Comparison of ENCODE assay signal across 20 mouse cellular contexts in genomic region chr5:22116922-22117321, GRCm38 (mm10).
DNase-seq lines count a peak whose midpoint lies in the region; ATAC-seq lines count a peak whose summit lies in the region.
"Had no signal": no experiment of that assay in that cellular context is flagged by ENCODE, and none has a peak within 500 bp of the region (broad histone marks: within the 10 kb centered on the region; RNA-seq: fewer than 3 reads in every experiment).

No protein-coding gene starts in this region.

- WGBS in heart, embryonic 14.5 days = 49% methylated on average over 9 of the region's 9 CpGs
- WGBS in hindbrain, embryonic 16.5 days = 69% methylated on average over 9 of the region's 9 CpGs
- 86% methylated on average over 9 of the region's 9 CpGs for WGBS in hindbrain, embryonic 10.5 days
- 64% methylated on average over 9 of the region's 9 CpGs for WGBS in neural tube, embryonic 11.5 days

- H3K4me3 ChIP-seq in heart, embryonic 14.5 days (ENCODE audit: control insufficient read depth in 1 of 2, insufficient read depth in 1 of 2, low read depth in 1 of 2, low read length in 2 of 2) = no peak overlapping the region
- no peak overlapping the region for H3K4me3 ChIP-seq in hindbrain, embryonic 16.5 days (ENCODE audit: low read length)
- H3K4me3 ChIP-seq in hindbrain, embryonic 10.5 days = no peak overlapping the region
- H3K4me3 ChIP-seq in neural tube, embryonic 11.5 days (ENCODE audit: low read depth, low read length) = no peak overlapping the region
- H3K4me3 ChIP-seq: embryonic facial prominence, embryonic 10.5 days; forebrain, embryonic 13.5 days; hindbrain, embryonic 13.5 days had no signal

- H3K9me3 ChIP-seq in heart, embryonic 14.5 days (ENCODE audit: control insufficient read depth, low read length) = no peaks in the 10 kb centered on the region
- no peaks in the 10 kb centered on the region for H3K9me3 ChIP-seq in hindbrain, embryonic 16.5 days (ENCODE audit: control insufficient read depth, low read length)
- no peaks in the 10 kb centered on the region for H3K9me3 ChIP-seq in hindbrain, embryonic 10.5 days
- no peaks in the 10 kb centered on the region for H3K9me3 ChIP-seq in neural tube, embryonic 11.5 days (ENCODE audit: control insufficient read depth, low read length)
- H3K9me3 ChIP-seq: embryonic facial prominence, embryonic 10.5 days; forebrain, embryonic 13.5 days; hindbrain, embryonic 13.5 days had no signal

- ATAC-seq in heart, embryonic 14.5 days (ENCODE audit: insufficient number of reproducible peaks, insufficient read depth, low FRiP score, low read depth) = no peak
- peak; percentile 48; the same call in 1 of the 2 replicates for ATAC-seq in hindbrain, embryonic 16.5 days
- peak; percentile 48; the same call in 1 of the 2 replicates for ATAC-seq in neural tube, embryonic 11.5 days (ENCODE audit: insufficient read depth, low FRiP score, low TSS enrichment)
- ATAC-seq: activated CD4-positive, CD25-positive, alpha-beta regulatory T cell, adult 4 months; forebrain, embryonic 13.5 days; forebrain, postnatal 0 days; intestine, embryonic 16.5 days; Patski had no signal

- no peak overlapping the region for H3K9ac ChIP-seq in heart, embryonic 14.5 days (ENCODE audit: low read length)
- H3K9ac ChIP-seq in hindbrain, embryonic 16.5 days (ENCODE audit: low read depth, low read length) = no peak overlapping the region
- no peak overlapping the region for H3K9ac ChIP-seq in neural tube, embryonic 11.5 days (ENCODE audit: low read length)
- H3K9ac ChIP-seq: forebrain, embryonic 13.5 days; forebrain, postnatal 0 days; hindbrain, embryonic 13.5 days had no signal

- H3K36me3 ChIP-seq in heart, embryonic 14.5 days (ENCODE audit: control insufficient read depth, insufficient read depth, low read length) = no peaks in the 10 kb centered on the region
- H3K36me3 ChIP-seq in hindbrain, embryonic 16.5 days (ENCODE audit: control insufficient read depth, insufficient read depth, low read length) = no peaks in the 10 kb centered on the region
- no peaks in the 10 kb centered on the region for H3K36me3 ChIP-seq in hindbrain, embryonic 10.5 days
- H3K36me3 ChIP-seq in neural tube, embryonic 11.5 days (ENCODE audit: control insufficient read depth, insufficient read depth, low read length) = no peaks in the 10 kb centered on the region
- H3K36me3 ChIP-seq: embryonic facial prominence, embryonic 10.5 days; hindbrain, embryonic 13.5 days had no signal

- no peaks in the 10 kb centered on the region for H3K27me3 ChIP-seq in heart, embryonic 14.5 days (ENCODE audit: control insufficient read depth, insufficient read depth, low read length)
- no peaks in the 10 kb centered on the region for H3K27me3 ChIP-seq in hindbrain, embryonic 16.5 days (replicated peaks; ENCODE audit: control insufficient read depth, insufficient read depth, low read length)
- H3K27me3 ChIP-seq in hindbrain, embryonic 10.5 days (ENCODE audit: insufficient read depth, poor library complexity, severe bottlenecking) = no peaks in the 10 kb centered on the region
- no peaks in the 10 kb centered on the region for H3K27me3 ChIP-seq in neural tube, embryonic 11.5 days (ENCODE audit: control insufficient read depth, insufficient read depth, low read length)
- H3K27me3 ChIP-seq: CH12.LX; forebrain, embryonic 13.5 days; hindbrain, embryonic 13.5 days had no signal

- H3K27ac ChIP-seq in heart, embryonic 14.5 days (replicated peaks in 1 of 2; ENCODE audit: control insufficient read depth in 1 of 2, insufficient read depth in 1 of 2, low read depth in 2 of 2, low read length in 2 of 2) = peak overlapping the region; percentile 40 to 47
- H3K27ac ChIP-seq in hindbrain, embryonic 16.5 days (ENCODE audit: low read depth, low read length) = no peak overlapping the region
- no peak overlapping the region for H3K27ac ChIP-seq in hindbrain, embryonic 10.5 days
- no peak overlapping the region for H3K27ac ChIP-seq in neural tube, embryonic 11.5 days (ENCODE audit: low read depth, low read length)
- H3K27ac ChIP-seq: embryonic facial prominence, embryonic 10.5 days; forebrain, embryonic 13.5 days; hindbrain, embryonic 13.5 days had no signal

- H3K4me2 ChIP-seq in heart, embryonic 14.5 days (ENCODE audit: low read length) = no peak overlapping the region; the same call in 1 of the 2 replicates
- H3K4me2 ChIP-seq in hindbrain, embryonic 16.5 days (ENCODE audit: low read length) = no peak overlapping the region
- no peak overlapping the region for H3K4me2 ChIP-seq in neural tube, embryonic 11.5 days (ENCODE audit: low read depth)
- H3K4me2 ChIP-seq: forebrain, embryonic 13.5 days; hindbrain, embryonic 13.5 days had no signal

- H3K4me1 ChIP-seq in heart, embryonic 14.5 days (ENCODE audit: control insufficient read depth in 2 of 2, insufficient read depth in 2 of 2, low read length in 2 of 2) = peaks cover 16 to 31% of the 10 kb centered on the region in 2 experiments
- peaks cover 3% of the 10 kb centered on the region for H3K4me1 ChIP-seq in hindbrain, embryonic 16.5 days (ENCODE audit: control insufficient read depth, insufficient read depth, low read depth, low read length)
- H3K4me1 ChIP-seq in hindbrain, embryonic 10.5 days (replicated peaks) = 0 out of 2 replicates have a peak, but pooled peaks cover 4% of the 10 kb centered on the region
- no peaks in the 10 kb centered on the region for H3K4me1 ChIP-seq in neural tube, embryonic 11.5 days (ENCODE audit: control insufficient read depth, insufficient read depth, low read length)
- H3K4me1 ChIP-seq: embryonic facial prominence, embryonic 10.5 days had no signal

- DNase-seq in heart, adult 9 months (ENCODE audit: low spot score in 2 of 2) = no peak
- DNase-seq in hindbrain, embryonic 10.5 days (ENCODE audit: low spot score) = no peak
- DNase-seq in neural tube, embryonic 11.5 days (ENCODE audit: low spot score) = no peak
- no peak for DNase-seq in neural tube, embryonic 10.5 days (ENCODE audit: extremely low spot score, low spot score)
- no peak for DNase-seq in lung, postnatal 4 days
- DNase-seq: adrenal gland, postnatal 14 days; cerebellum, adult 18-20 months; cerebellum, postnatal 10 days; forebrain, postnatal 0 days; gastrocnemius, postnatal 14 days; heart, postnatal 10 days had no signal

Comparison
In these comparisons a context has a peak if more than half of its experiments do, and no peak if none do; other contexts are left out.
1. H3K27ac ChIP-seq: peak in heart, embryonic 14.5 days (2 of 2); none in hindbrain, embryonic 16.5 days (single experiment), hindbrain, embryonic 10.5 days (single experiment) and neural tube, embryonic 11.5 days (single experiment).